Mouse (Mus musculus) stomach, embryonic 16.5 days (tissue): Measurements from ENCODE around the gene Efcab11. TPM values are rescaled to one million over a fixed set of nuclear protein-coding genes. Genes with fewer than 3 reads are reported as not detected.
"Not testable (repeated sequence)": the region's sequence is repeated elsewhere in the genome, so short reads cannot be mapped to it uniquely, and the experiment has no call there.

ENCODE experiments used
- ATAC-seq: fragments of 200-750 bp; cut with Nextera tagmentation; 2 replicates; pipeline ENCODE4 v1.8.0; 2017; ENCODE audit warnings: moderate number of reproducible peaks, moderate TSS enrichment; ENCODE audit not compliant: insufficient read depth, low FRiP score
- H3K27ac ChIP-seq: fragments of 300-500 bp; sonication (generic); 2 replicates; pipeline ENCODE4 v1.5.1; 2014; ENCODE audit warnings: low read length
- H3K27me3 ChIP-seq: fragments of 300-500 bp; sonication (generic); 2 replicates; pipeline ENCODE4 v1.6.1; 2014; ENCODE audit warnings: low read length, control low read depth, mixed read lengths; ENCODE audit not compliant: control insufficient read depth, insufficient read depth
- H3K36me3 ChIP-seq: fragments of 300-500 bp; sonication (generic); 2 replicates; pipeline ENCODE4 v1.6.1; 2014; ENCODE audit warnings: low read length; ENCODE audit not compliant: control insufficient read depth, insufficient read depth
- H3K4me1 ChIP-seq: fragments of 300-500 bp; sonication (generic); 2 replicates; pipeline ENCODE4 v1.6.1; 2014; ENCODE audit warnings: low read length, control low read depth, mixed read lengths; ENCODE audit not compliant: control insufficient read depth, insufficient read depth
- H3K4me2 ChIP-seq: fragments of 300-500 bp; sonication (generic); 2 replicates; pipeline ENCODE4 v1.6.1; 2014; ENCODE audit warnings: low read depth, low read length, mixed read lengths
- H3K4me3 ChIP-seq: fragments of 300-500 bp; sonication (generic); replicated peaks from 2 replicates; pipeline ENCODE4 v1.5.1; 2014; ENCODE audit warnings: mild to moderate bottlenecking, low read length
- H3K9ac ChIP-seq: fragments of 300-500 bp; sonication (generic); 2 replicates; pipeline ENCODE4 v1.6.1; 2014; ENCODE audit warnings: low read length
- H3K9me3 ChIP-seq: fragments of 300-500 bp; sonication (generic); replicated peaks from 2 replicates; pipeline ENCODE4 v1.6.1; 2016; ENCODE audit warnings: low read length, control low read depth; ENCODE audit not compliant: control insufficient read depth
- WGBS: fragments of 180-500 bp; shearing (Covaris S2); extraction: QIAGEN DNeasy Blood & Tissue Kit; methylation state at CpG from one replicate; pipeline ENCODE4 v1.1.7; 2014; 5-methylcytosine and 5-hydroxymethylcytosine counted together
- polyA plus RNA-seq: library from polyadenylated mRNA; unstranded; fragments of >200 nt; fragmentation: Nextera tagmentation; extraction: Ambion mirVana; gene quantifications from 2 replicates; pipeline ENCODE4 v1.2.1, GENCODE M21; 2015

Gene Efcab11
- polyA plus RNA-seq, 1 experiment from 2014 or later = 9.9 TPM

- 94% methylated on average over 1 of the region's 1 CpGs for WGBS
- no peak overlapping the region for H3K4me2 ChIP-seq
These were observed 50.8 kb downstream of the Efcab11 start for GRCm38 (mm10) chr12:99833476-99833875.

DNA sequence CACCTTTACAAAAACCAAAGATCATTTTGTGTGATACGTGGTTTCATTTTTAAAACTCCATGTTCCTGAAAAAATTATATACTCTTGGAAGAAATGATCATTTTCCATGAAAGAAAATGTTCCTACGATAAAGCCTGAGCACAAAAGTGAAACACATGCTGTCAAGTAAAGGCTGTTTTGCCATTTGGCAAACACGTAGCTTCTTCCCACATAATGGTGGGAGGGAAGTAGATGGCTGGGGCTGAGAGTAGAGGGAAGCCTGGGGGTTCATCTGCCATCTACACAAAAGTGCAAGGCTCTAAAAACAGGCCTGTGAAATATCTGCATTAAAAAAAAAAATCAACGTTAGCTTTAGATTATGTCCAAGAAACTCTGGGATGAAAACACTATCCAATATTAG lies 61.6 kb downstream of the Efcab11 start:
- H3K4me3 ChIP-seq = no peak overlapping the region
- WGBS = 79% methylated on average over 4 of the region's 4 CpGs
- no peak overlapping the region for H3K27ac ChIP-seq
- H3K4me1 ChIP-seq = no peaks in the 10 kb centered on the region
- H3K9ac ChIP-seq = no peak overlapping the region
- ATAC-seq = no peak
- no peaks in the 10 kb centered on the region for H3K27me3 ChIP-seq
- H3K4me2 ChIP-seq = no peak overlapping the region
- H3K9me3 ChIP-seq = no peaks in the 10 kb centered on the region
- no peaks in the 10 kb centered on the region for H3K36me3 ChIP-seq

More at GRCm38 (mm10) chr12:99833476-99833875, 50.8 kb downstream of the Efcab11 start:
- no peak for ATAC-seq
- no peak overlapping the region for H3K27ac ChIP-seq
- no peak overlapping the region for H3K4me3 ChIP-seq
- H3K9me3 ChIP-seq = no peaks in the 10 kb centered on the region
- no peaks in the 10 kb centered on the region for H3K36me3 ChIP-seq
- H3K27me3 ChIP-seq = no peaks in the 10 kb centered on the region
- H3K9ac ChIP-seq = no peak overlapping the region
- no peaks in the 10 kb centered on the region for H3K4me1 ChIP-seq

DNA sequence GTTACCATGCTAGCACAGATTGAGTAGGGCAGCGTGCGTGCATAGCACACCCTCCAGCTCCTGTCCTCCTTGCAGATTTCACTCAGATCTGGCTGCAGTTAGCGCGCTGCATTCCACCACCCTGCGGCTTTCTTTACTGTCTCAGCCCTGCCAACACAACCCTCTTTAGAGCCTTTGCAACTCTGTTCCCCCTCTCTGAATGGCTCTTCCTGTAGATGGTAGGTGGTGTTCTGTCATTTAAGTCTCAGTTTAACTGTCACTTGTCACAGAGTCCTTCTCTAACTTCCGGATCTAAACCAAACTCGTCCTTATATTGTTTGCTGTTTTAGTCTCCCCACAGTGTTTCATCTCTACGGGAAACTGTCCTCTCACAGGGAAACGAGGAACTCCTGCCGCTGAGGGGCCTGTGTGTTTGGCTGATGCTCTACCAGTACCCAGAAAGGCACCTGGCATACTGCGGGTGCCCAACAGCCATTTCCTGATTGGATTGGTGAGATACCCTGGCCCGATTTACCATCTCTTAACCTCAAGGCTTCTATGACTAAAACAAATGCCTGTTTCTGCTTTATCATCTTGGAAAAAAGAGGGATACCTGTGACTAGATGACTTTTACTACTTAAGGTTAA lies 62.8 kb downstream of the Efcab11 start:
- 81% methylated on average over 12 of the region's 12 CpGs for WGBS

GRCm38 (mm10) chr12:99819186-99819974 lies 64.9 kb downstream of the Efcab11 start:
- no peaks in the 10 kb centered on the region for H3K4me1 ChIP-seq
- H3K4me3 ChIP-seq = no peak overlapping the region
- H3K9ac ChIP-seq = no peak overlapping the region
- WGBS = 41% methylated on average over 4 of the region's 4 CpGs
- no peak overlapping the region for H3K4me2 ChIP-seq
- H3K9me3 ChIP-seq = no peaks in the 10 kb centered on the region
- no peak for ATAC-seq
- no peaks in the 10 kb centered on the region for H3K27me3 ChIP-seq
- H3K36me3 ChIP-seq = no peaks in the 10 kb centered on the region
- H3K27ac ChIP-seq = no peak overlapping the region

More for the DNA sequence above, 62.8 kb downstream of the Efcab11 start:
- Histone ChIP-seq H3K27me3 (no peaks in the 10 kb centered on the region), H3K4me2 (no peak overlapping the region), H3K9ac (no peak overlapping the region), H3K9me3 (no peaks in the 10 kb centered on the region), H3K27ac (no peak overlapping the region), H3K36me3 (no peaks in the 10 kb centered on the region), H3K4me3 (no peak overlapping the region), H3K4me1 (no peaks in the 10 kb centered on the region)
- no peak for ATAC-seq

DNA sequence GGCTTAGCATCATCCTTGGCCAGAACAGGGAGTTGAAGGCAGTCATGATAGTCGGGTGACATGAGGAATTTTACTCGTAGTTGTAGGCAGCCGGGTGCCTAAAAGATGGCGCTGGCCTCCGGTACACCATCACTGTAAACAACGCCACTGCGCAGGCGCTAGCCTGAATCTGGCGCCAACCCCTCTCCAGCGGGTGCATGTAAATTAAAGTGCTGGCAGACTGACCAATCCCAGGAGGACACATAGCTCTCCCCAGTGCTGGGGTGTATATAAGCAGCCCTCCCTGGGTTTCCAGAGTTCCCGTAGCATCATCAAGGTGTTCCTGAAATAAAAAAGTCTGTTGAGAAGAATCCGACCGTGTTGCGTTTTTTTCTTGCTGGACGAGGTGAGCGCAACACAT lies 66.2 kb downstream of the Efcab11 start:
- H3K9ac ChIP-seq, H3K4me2 ChIP-seq, H3K27me3 ChIP-seq, H3K4me3 ChIP-seq, H3K27ac ChIP-seq, ATAC-seq, H3K36me3 ChIP-seq, H3K9me3 ChIP-seq, H3K4me1 ChIP-seq: not testable (repeated sequence)
- 94% methylated on average over 16 of the region's 16 CpGs for WGBS

- Histone ChIP-seq H3K36me3 (no peaks in the 10 kb centered on the region), H3K27me3 (no peaks in the 10 kb centered on the region), H3K27ac (no peak overlapping the region), H3K4me2 (no peak overlapping the region), H3K9me3 (no peaks in the 10 kb centered on the region), H3K9ac (no peak overlapping the region), H3K4me1 (no peaks in the 10 kb centered on the region), H3K4me3 (no peak overlapping the region)
- peak; percentile 60; the same call in 1 of the 2 replicates for ATAC-seq
- WGBS = 46% methylated on average over 8 of the region's 8 CpGs
These were observed 69.0 kb downstream of the Efcab11 start for GRCm38 (mm10) chr12:99815244-99815643.

- no peak for ATAC-seq
- H3K4me3 ChIP-seq = no peak overlapping the region
- H3K9ac ChIP-seq = no peak overlapping the region
- H3K4me2 ChIP-seq = no peak overlapping the region
- H3K9me3 ChIP-seq = no peaks in the 10 kb centered on the region
- H3K4me1 ChIP-seq = no peaks in the 10 kb centered on the region
- H3K36me3 ChIP-seq = no peaks in the 10 kb centered on the region
- H3K27me3 ChIP-seq = no peaks in the 10 kb centered on the region
- no peak overlapping the region for H3K27ac ChIP-seq
- 46% methylated on average over 5 of the region's 5 CpGs for WGBS
These were observed 76.3 kb downstream of the Efcab11 start for GRCm38 (mm10) chr12:99807891-99808290.

DNA sequence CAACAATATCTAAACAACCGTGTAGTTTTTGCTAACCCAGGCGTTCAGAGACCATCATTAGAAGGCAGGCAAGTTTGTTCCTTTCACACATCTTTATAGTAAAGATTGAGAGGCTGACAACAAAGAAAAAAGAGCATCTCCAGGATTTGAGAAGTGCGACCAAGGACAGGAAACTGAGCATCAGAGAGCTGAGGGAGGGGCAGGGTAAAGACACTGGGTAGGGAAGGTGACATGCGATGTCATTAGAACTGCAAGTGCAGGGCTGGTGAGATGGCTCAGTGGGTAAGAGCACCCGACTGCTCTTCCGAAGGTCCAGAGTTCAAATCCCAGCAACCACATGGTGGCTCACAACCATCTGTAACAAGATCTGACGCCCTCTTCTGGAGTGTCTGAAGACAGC lies 77.5 kb downstream of the Efcab11 start:
- not testable (repeated sequence) for H3K4me1 ChIP-seq, H3K27me3 ChIP-seq, H3K4me2 ChIP-seq, H3K27ac ChIP-seq, H3K4me3 ChIP-seq, H3K36me3 ChIP-seq, H3K9ac ChIP-seq, ATAC-seq, H3K9me3 ChIP-seq
- WGBS = 87% methylated on average over 7 of the region's 7 CpGs

GRCm38 (mm10) chr12:99795921-99796320 lies 88.3 kb downstream of the Efcab11 start:
- no peaks in the 10 kb centered on the region for H3K9me3 ChIP-seq
- no peak overlapping the region for H3K9ac ChIP-seq
- no peak for ATAC-seq
- no peaks in the 10 kb centered on the region for H3K27me3 ChIP-seq
- H3K36me3 ChIP-seq = no peaks in the 10 kb centered on the region
- no peaks in the 10 kb centered on the region for H3K4me1 ChIP-seq
- no peak overlapping the region for H3K27ac ChIP-seq
- no peak overlapping the region for H3K4me3 ChIP-seq
- 76% methylated on average over 2 of the region's 2 CpGs for WGBS
- H3K4me2 ChIP-seq = no peak overlapping the region
